Mouse (Mus musculus) heart, postnatal 0 days (tissue): ENCODE results near the gene Pdxk. TPM values are rescaled to one million over a fixed set of nuclear protein-coding genes. Genes with fewer than 3 reads are reported as not detected.

ENCODE experiments used
- ATAC-seq: fragments of 200-750 bp; cut with Nextera tagmentation; 2 replicates; pipeline ENCODE4 v1.8.0; 2017; ENCODE audit warnings: low read depth, moderate number of reproducible peaks, moderate library complexity; ENCODE audit not compliant: insufficient read depth
- DNase-seq: peaks from one replicate; pipeline ENCODE4 v3.0.0-alpha.2; 2016; ENCODE audit warnings: low spot score
- H3K27ac ChIP-seq: fragments of 300-500 bp; sonication (generic); 2 replicates; pipeline ENCODE4 v1.5.1; 2014; ENCODE audit warnings: low read depth, mild to moderate bottlenecking
- H3K27me3 ChIP-seq: fragments of 300-500 bp; sonication (generic); 2 replicates; pipeline ENCODE4 v1.6.1; 2014; ENCODE audit warnings: low read length, mixed read lengths; ENCODE audit not compliant: control insufficient read depth, insufficient read depth
- H3K36me3 ChIP-seq: fragments of 300-500 bp; sonication (generic); replicated peaks from 2 replicates; pipeline ENCODE4 v1.6.1; 2014; ENCODE audit warnings: low read length, mixed read lengths; ENCODE audit not compliant: control insufficient read depth, insufficient read depth
- H3K4me1 ChIP-seq: fragments of 300-500 bp; sonication (generic); 2 replicates; pipeline ENCODE4 v1.6.1; 2014; ENCODE audit warnings: antibody characterized with exemption; ENCODE audit not compliant: control insufficient read depth, insufficient read depth
- H3K4me2 ChIP-seq: fragments of 300-500 bp; sonication (generic); 2 replicates; pipeline ENCODE4 v1.6.1; 2014; ENCODE audit warnings: low read depth, mild to moderate bottlenecking, low read length, moderate library complexity
- H3K4me3 ChIP-seq: fragments of 300-500 bp; sonication (generic); 2 replicates; pipeline ENCODE4 v1.5.1; 2014; ENCODE audit warnings: low read depth, low read length
- H3K9ac ChIP-seq: fragments of 300-500 bp; sonication (generic); replicated peaks from 2 replicates; pipeline ENCODE4 v1.6.1; 2014; ENCODE audit warnings: low read depth, low read length, mixed read lengths
- H3K9me3 ChIP-seq: fragments of 300-500 bp; sonication (generic); replicated peaks from 2 replicates; pipeline ENCODE4 v1.6.1; 2016; ENCODE audit warnings: low read length; ENCODE audit not compliant: control insufficient read depth
- CTCF ChIP-seq: IDR thresholded peaks from 2 replicates; pipeline ENCODE4 v1.5.1; 2016; ENCODE audit warnings: antibody characterized with exemption, control low read depth, low read depth
- EP300 ChIP-seq: IDR thresholded peaks from 2 replicates; pipeline ENCODE4 v1.6.1; 2016; ENCODE audit warnings: antibody characterized with exemption, low read depth
- WGBS: fragments of 180-500 bp; shearing (Covaris S2); extraction: QIAGEN DNeasy Blood & Tissue Kit; methylation state at CpG from one replicate; pipeline ENCODE4 v1.1.7; 2014; 5-methylcytosine and 5-hydroxymethylcytosine counted together
- microRNA-seq: library from miRNA; unstranded; fragments of <30 nt; microRNA quantifications from one replicate; pipeline ENCODE4, GENCODE M21; 2016
- polyA plus RNA-seq: library from polyadenylated mRNA; unstranded; fragments of >200 nt; fragmentation: Nextera tagmentation; extraction: Ambion mirVana; gene quantifications from 2 replicates; pipeline ENCODE4 v1.2.1, GENCODE M21; 2015
- total RNA-seq: library from RNA; depleted of rRNA; stranded (reverse); fragments of >200 nt; gene quantifications from 2 replicates; pipeline ENCODE4 v1.2.3, GENCODE M21; 2014; ENCODE audit warnings: low replicate concordance; rRNA removed

Gene Pdxk
- total and polyA plus RNA-seq, 2 experiments from 2014 or later: 3.7 to 4.6 TPM

DNA sequence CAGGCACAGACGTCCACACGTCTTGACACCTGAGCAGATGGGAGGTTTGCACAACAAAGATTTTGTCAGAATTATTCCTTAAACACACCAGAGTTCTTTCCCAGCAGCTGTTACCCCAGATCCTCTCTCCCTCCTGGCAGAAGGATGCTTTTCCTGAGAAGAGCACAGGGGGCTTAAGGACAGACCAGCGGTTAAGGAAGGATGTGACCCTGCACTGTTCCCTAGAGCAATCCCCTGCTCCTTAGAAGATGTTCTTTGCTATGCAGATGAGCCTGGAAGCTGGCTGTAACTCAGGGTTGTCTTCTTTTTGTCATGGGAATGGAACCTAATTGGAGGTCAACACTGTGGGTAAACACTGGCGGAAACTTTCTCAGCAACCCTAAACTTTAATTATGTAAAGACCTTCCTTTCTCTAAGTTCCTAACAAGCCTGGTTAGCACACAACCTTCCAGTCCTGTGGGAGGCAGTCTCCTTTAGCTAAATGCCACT, 73.7 kb downstream of the Pdxk start:
- Histone ChIP-seq H3K4me3 (no peak overlapping the region), H3K27me3 (peaks cover 21% of the 10 kb centered on the region), H3K9ac (no peak overlapping the region), H3K9me3 (no peaks in the 10 kb centered on the region), H3K36me3 (no peaks in the 10 kb centered on the region), H3K4me2 (no peak overlapping the region), H3K4me1 (no peaks in the 10 kb centered on the region), H3K27ac (no peak overlapping the region)
- DNase-seq: no peak
- no peak for TF ChIP-seq EP300
- no peak for TF ChIP-seq CTCF
- 43% methylated on average over 4 of the region's 4 CpGs for WGBS
- no peak for ATAC-seq

DNA sequence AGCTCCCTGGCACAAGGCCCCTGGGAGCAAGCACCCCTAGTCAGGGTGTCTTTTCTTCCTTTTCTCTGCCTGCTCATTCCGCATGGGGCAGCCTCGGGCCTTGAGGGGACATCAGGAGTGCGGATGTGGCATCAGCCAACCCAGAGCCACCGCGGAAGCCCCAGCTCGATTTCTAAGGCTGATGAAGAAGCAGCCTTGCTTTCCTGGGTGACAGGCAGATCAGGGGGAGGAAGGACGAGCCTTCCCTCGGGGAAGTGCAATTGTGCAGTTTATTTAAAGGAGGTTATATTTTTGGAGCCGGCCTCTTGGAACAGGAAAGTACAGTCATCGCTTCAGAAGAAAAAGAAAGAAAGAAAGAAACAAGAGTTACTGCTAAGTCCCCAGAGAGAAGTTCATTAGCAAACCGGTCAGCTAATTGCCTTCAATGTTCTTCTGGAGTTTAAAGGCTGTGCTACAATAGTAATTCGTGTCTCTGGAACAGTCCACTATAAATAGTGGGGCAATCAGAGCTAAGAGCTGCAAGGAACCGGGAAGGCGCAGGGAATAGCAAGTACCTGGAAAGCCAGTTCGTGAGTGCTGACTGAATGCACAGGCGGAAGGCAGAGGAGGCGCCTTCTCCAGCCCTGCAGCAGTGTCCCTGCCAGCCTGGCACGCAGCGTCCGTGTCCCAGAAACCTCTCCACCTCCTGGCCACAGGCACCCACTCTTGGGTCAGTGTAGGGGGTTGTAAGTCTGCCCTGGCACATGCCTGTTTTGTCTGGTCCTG, 76.4 kb downstream of the Pdxk start:
- WGBS: 49% methylated on average over 20 of the region's 20 CpGs
- H3K4me1 ChIP-seq: no peaks in the 10 kb centered on the region
- no peak for ATAC-seq

More for the DNA sequence above, 76.4 kb downstream of the Pdxk start:
- Histone ChIP-seq H3K9me3 (no peaks in the 10 kb centered on the region), H3K27ac (no peak overlapping the region), H3K36me3 (no peaks in the 10 kb centered on the region), H3K4me3 (no peak overlapping the region), H3K4me2 (peak overlapping the region; percentile 23; the same call in 1 of the 2 replicates), H3K9ac (no peak overlapping the region), H3K27me3 (peaks cover 21% of the 10 kb centered on the region)
- no peak for DNase-seq
- TF ChIP-seq CTCF (no peak), EP300 (no peak)

Small RNA genes within 50 kb of the gene (microRNA-seq; reads per million reads assigned to microRNA genes)
- gene Mir6410: not detected
- gene Mir6907: not detected
- not detected for gene Mir6908

Other genes with a start within 250 kb of the Pdxk start
- 51.0 and 53.3 TPM in 2 replicates for gene Trappc10, start 220.3 kb downstream of the Pdxk start, total RNA-seq
- gene Trappc10, start 220.3 kb downstream of the Pdxk start, polyA plus RNA-seq: 13.2 and 13.6 TPM in 2 replicates
- 151 and 164 TPM in 2 replicates for gene Agpat3, start 112.5 kb downstream of the Pdxk start, total RNA-seq
- 173 and 182 TPM in 2 replicates for gene Agpat3, start 112.5 kb downstream of the Pdxk start, polyA plus RNA-seq
- gene Rrp1, start 51.9 kb downstream of the Pdxk start, total RNA-seq: 86.6 and 119 TPM in 2 replicates
- 169 and 177 TPM in 2 replicates for gene Rrp1, start 51.9 kb downstream of the Pdxk start, polyA plus RNA-seq
- gene Cstb, start 39.3 kb downstream of the Pdxk start, total RNA-seq: 21.8 and 99.5 TPM in 2 replicates
- gene Cstb, start 39.3 kb downstream of the Pdxk start, polyA plus RNA-seq: 149 and 153 TPM in 2 replicates
- not detected in 2 replicates for gene Olfr1358, start 52.5 kb upstream of the Pdxk start, total RNA-seq
- not detected in 2 replicates for gene Olfr1358, start 52.5 kb upstream of the Pdxk start, polyA plus RNA-seq
- gene Ilvbl, start 109.4 kb upstream of the Pdxk start, total RNA-seq: 58.4 and 62.1 TPM in 2 replicates
- gene Ilvbl, start 109.4 kb upstream of the Pdxk start, polyA plus RNA-seq: 72.2 and 73.7 TPM in 2 replicates
- 25.3 and 27.9 TPM in 2 replicates for gene Syde1, start 127.0 kb upstream of the Pdxk start, total RNA-seq
- gene Syde1, start 127.0 kb upstream of the Pdxk start, polyA plus RNA-seq: 7.5 and 8.5 TPM in 2 replicates
- gene Olfr1357, start 153.1 kb upstream of the Pdxk start, total RNA-seq: not detected in 2 replicates
- not detected in 2 replicates for gene Olfr1357, start 153.1 kb upstream of the Pdxk start, polyA plus RNA-seq